Mouse (Mus musculus): ENCODE data around the gene Dnaic1. TPM values are rescaled to one million over a fixed set of nuclear protein-coding genes. Genes with fewer than 3 reads are reported as not detected.

Dnaic1 gene
- polyA plus RNA-seq, 1 experiment from 2014 or later, result 0.47 TPM

- no peaks in the 10 kb centered on the region for H3K4me1 ChIP-seq
- no peak overlapping the region for H3K9ac ChIP-seq
- no peak overlapping the region for H3K27ac ChIP-seq
- H3K27me3 ChIP-seq, result peaks cover 37% of the 10 kb centered on the region
- WGBS, result 31% methylated on average over 6 of the region's 6 CpGs
- H3K4me2 ChIP-seq (replicated peaks), result no peak overlapping the region
- ATAC-seq (ENCODE audit: low FRiP score, low read depth), result no peak
- no peaks in the 10 kb centered on the region for H3K36me3 ChIP-seq
- no peak overlapping the region for H3K4me3 ChIP-seq
- no peaks in the 10 kb centered on the region for H3K9me3 ChIP-seq
These were observed 6.3 kb downstream of the Dnaic1 start for GRCm38 (mm10) chr4:41575914-41576313.

DNA sequence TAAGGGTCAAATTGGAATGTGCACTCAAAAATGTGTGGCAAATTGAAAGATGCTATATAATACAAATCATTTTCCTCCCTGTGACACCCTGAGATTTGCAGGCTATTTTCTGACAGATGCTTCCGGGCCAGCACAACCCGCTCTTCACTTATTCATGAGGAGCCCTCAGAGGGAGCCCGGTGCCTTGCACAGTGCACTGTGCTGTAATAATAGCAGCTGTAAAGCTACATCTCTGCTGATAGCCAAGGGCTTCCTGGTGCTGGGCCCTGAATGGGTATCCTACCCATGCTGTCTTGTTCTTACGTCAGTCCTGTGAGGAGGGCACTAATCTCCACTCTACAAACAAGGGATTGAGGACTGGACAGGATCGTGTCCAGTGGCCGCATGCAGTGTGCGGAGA is 13.8 kb downstream of the Dnaic1 start:
- Histone ChIP-seq H3K27ac (no peak overlapping the region), H3K4me1 (no peaks in the 10 kb centered on the region), H3K9ac (no peak overlapping the region), H3K4me3 (no peak overlapping the region), H3K36me3 (no peaks in the 10 kb centered on the region), H3K27me3 (peaks cover 15% of the 10 kb centered on the region), H3K4me2 (replicated peaks) (no peak overlapping the region), H3K9me3 (no peaks in the 10 kb centered on the region)
- 88% methylated on average over 7 of the region's 7 CpGs for WGBS
- no peak for ATAC-seq (ENCODE audit: low FRiP score, low read depth)

DNA sequence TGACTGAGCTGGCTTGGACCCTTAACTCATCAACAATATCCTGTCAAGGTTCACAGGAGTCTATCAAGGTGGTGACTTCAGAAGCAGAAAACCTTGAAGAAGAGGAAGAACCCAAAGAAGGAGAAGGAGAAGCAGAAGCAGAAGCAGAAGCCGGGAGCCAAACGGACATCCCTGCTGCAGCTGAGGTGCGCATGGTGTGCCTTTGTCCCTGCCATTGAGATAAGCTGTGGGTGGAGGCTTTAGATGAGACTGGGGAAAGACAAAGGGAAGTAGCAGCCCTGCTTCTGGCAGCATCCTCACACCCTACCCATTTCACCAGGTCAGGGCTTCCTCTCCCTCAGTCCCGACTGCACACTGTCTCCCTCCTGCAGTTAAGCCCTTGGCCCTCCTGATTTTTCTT is 33.2 kb downstream of the Dnaic1 start:
- no peaks in the 10 kb centered on the region for H3K36me3 ChIP-seq
- WGBS, result 78% methylated on average over 4 of the region's 4 CpGs
- ATAC-seq (ENCODE audit: low FRiP score, low read depth), result no peak

DNA sequence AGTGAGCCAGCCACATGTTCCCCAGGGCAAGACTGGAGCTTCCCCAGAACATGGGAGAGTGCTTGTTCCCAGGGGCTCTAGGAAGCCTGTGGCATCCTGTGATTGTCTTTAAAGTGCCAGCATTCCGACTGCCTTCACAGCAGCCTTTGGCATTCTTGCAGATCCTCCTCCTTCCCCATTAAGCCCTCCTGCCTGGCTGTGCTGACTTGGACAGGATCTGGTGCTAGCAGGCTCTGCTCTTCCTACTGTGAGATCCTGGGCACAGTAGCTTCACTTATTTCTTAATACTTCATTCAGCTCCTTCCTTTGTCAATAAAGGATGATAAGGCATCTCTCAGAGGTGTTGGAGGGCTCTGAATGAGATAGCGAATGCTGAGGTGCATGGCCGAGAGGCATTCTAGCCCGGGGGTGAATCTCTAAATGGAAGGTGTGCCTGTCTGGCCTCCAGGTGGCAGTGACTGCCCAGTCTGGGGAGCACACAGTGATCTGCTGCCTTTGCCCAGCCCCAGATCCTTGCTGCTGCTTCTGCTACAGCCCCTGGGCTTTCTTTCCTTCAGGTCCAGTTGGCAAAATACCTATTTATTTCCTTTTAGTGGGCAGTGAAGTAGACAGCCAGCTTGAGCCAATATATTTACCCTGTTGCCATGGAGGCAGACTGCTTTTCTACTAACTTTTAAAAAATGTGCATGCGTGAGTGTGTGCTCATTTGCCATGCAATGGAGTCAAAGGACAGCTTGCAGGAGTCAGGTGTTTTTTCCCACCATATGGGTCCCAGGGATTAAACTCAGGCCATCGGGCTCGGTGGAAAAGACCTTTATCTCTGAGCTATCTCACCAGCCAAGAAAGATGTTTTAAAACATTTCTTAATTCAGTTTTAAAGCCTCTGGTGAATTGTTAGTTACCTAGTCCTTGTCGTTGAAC is 35.2 kb downstream of the Dnaic1 start:
- ATAC-seq (ENCODE audit: low FRiP score, low read depth), result no peak
- H3K36me3 ChIP-seq, result no peaks in the 10 kb centered on the region
- WGBS, result 50% methylated on average over 8 of the region's 8 CpGs

More for the DNA sequence above, 33.2 kb downstream of the Dnaic1 start:
- H3K27me3 ChIP-seq, result peaks cover 53% of the 10 kb centered on the region
- H3K4me3 ChIP-seq, result no peak overlapping the region
- H3K9ac ChIP-seq, result no peak overlapping the region
- no peak overlapping the region for H3K4me2 ChIP-seq (replicated peaks)
- H3K27ac ChIP-seq, result no peak overlapping the region
- no peaks in the 10 kb centered on the region for H3K4me1 ChIP-seq
- H3K9me3 ChIP-seq, result no peaks in the 10 kb centered on the region

GRCm38 (mm10) chr4:41606784-41607183 is 37.2 kb downstream of the Dnaic1 start:
- H3K4me3 ChIP-seq, result no peak overlapping the region
- no peak overlapping the region for H3K9ac ChIP-seq
- 36% methylated on average over 4 of the region's 4 CpGs for WGBS
- H3K27ac ChIP-seq, result no peak overlapping the region
- no peak for ATAC-seq (ENCODE audit: low FRiP score, low read depth)
- H3K4me1 ChIP-seq, result no peaks in the 10 kb centered on the region
- peaks cover 69% of the 10 kb centered on the region for H3K27me3 ChIP-seq
- no peaks in the 10 kb centered on the region for H3K9me3 ChIP-seq
- H3K4me2 ChIP-seq (replicated peaks), result no peak overlapping the region
- no peaks in the 10 kb centered on the region for H3K36me3 ChIP-seq

More for the DNA sequence above, 35.2 kb downstream of the Dnaic1 start:
- H3K4me3 ChIP-seq, result no peak overlapping the region
- no peaks in the 10 kb centered on the region for H3K9me3 ChIP-seq
- H3K27ac ChIP-seq, result no peak overlapping the region
- peaks cover 60% of the 10 kb centered on the region for H3K27me3 ChIP-seq
- no peak overlapping the region for H3K9ac ChIP-seq
- H3K4me1 ChIP-seq, result no peaks in the 10 kb centered on the region
- H3K4me2 ChIP-seq (replicated peaks), result no peak overlapping the region

DNA sequence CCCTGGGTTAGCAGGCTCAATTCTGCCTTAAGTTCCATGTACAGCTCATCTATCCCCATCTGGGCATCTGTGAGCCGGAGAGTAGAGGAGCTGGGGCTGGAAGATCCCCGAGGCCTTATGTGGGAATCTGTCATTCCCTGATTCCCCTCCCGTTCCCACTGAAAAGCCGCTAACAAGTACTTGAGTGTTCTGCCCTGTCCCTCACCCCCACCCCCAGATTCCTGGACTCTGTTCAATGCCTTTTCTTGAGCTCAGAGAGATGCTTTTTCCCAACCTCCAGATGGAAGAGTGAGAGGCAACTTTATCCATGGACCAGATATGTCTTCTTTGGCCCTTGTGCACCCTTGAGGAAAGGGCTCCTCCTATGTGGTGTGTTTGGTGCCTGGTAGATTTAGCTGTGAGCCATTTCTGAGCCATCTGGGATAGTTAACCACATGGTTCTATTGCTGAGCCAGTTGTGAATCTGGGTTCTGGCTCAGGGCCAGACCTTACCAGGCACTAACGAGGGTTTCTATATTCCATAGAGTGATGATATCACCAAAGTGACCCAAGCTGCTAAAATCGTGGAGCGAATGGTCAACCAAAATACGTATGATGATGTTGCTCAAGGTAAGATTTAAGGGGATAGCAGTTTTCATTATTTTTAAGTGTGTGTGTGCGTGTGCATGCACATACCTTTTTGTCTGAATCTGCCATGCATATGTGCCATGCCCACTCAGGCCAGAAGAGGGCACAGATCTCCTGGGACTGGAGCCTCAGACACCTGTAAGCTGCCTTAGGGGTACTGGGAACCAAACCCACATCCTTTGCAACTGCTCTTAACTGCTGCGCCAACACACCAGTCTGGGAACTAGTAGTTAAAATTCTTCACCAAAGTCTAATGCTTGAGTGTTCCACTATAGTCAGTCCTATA is 40.4 kb downstream of the Dnaic1 start:
- Histone ChIP-seq H3K4me1 (no peaks in the 10 kb centered on the region), H3K27ac (no peak overlapping the region), H3K36me3 (no peaks in the 10 kb centered on the region), H3K9ac (no peak overlapping the region), H3K4me3 (no peak overlapping the region), H3K27me3 (peaks cover 61% of the 10 kb centered on the region), H3K4me2 (replicated peaks) (no peak overlapping the region), H3K9me3 (no peaks in the 10 kb centered on the region)
- 77% methylated on average over 10 of the region's 10 CpGs for WGBS
- ATAC-seq (ENCODE audit: low FRiP score, low read depth), result no peak

- H3K4me2 ChIP-seq (replicated peaks), result no peak overlapping the region
- H3K4me1 ChIP-seq, result no peaks in the 10 kb centered on the region
- no peak for ATAC-seq (ENCODE audit: low FRiP score, low read depth)
- WGBS, result 41% methylated on average over 6 of the region's 6 CpGs
- H3K9me3 ChIP-seq, result no peaks in the 10 kb centered on the region
- no peak overlapping the region for H3K27ac ChIP-seq
- H3K9ac ChIP-seq, result no peak overlapping the region
- no peaks in the 10 kb centered on the region for H3K36me3 ChIP-seq
- no peak overlapping the region for H3K4me3 ChIP-seq
- peaks cover 66% of the 10 kb centered on the region for H3K27me3 ChIP-seq
These were observed 41.0 kb downstream of the Dnaic1 start for GRCm38 (mm10) chr4:41610594-41610980.

GRCm38 (mm10) chr4:41612166-41612565 is 42.6 kb downstream of the Dnaic1 start:
- H3K36me3 ChIP-seq, result no peaks in the 10 kb centered on the region
- H3K4me1 ChIP-seq, result no peaks in the 10 kb centered on the region
- no peak overlapping the region for H3K9ac ChIP-seq
- H3K27me3 ChIP-seq, result peaks cover 82% of the 10 kb centered on the region
- no peak overlapping the region for H3K4me3 ChIP-seq
- H3K9me3 ChIP-seq, result no peaks in the 10 kb centered on the region
- 47% methylated on average over 8 of the region's 8 CpGs for WGBS
- H3K4me2 ChIP-seq (replicated peaks), result no peak overlapping the region
- H3K27ac ChIP-seq, result no peak overlapping the region
- no peak for ATAC-seq (ENCODE audit: low FRiP score, low read depth)

GRCm38 (mm10) chr4:41614156-41614555 is 44.6 kb downstream of the Dnaic1 start:
- H3K27me3 ChIP-seq, result peaks cover 86% of the 10 kb centered on the region
- no peak overlapping the region for H3K27ac ChIP-seq
- no peak overlapping the region for H3K9ac ChIP-seq
- no peak overlapping the region for H3K4me2 ChIP-seq (replicated peaks)
- H3K4me3 ChIP-seq, result no peak overlapping the region
- no peaks in the 10 kb centered on the region for H3K9me3 ChIP-seq
- peaks cover 4% of the 10 kb centered on the region; the same call in 1 of the 2 replicates for H3K4me1 ChIP-seq
- no peak for ATAC-seq (ENCODE audit: low FRiP score, low read depth)
- 8% methylated on average over 7 of the region's 7 CpGs for WGBS
- H3K36me3 ChIP-seq, result no peaks in the 10 kb centered on the region

GRCm38 (mm10) chr4:41615661-41616599 is 46.4 kb downstream of the Dnaic1 start:
- Histone ChIP-seq H3K4me1 (peaks cover 4% of the 10 kb centered on the region; the same call in 1 of the 2 replicates), H3K4me3 (no peak overlapping the region), H3K9me3 (no peaks in the 10 kb centered on the region), H3K27ac (no peak overlapping the region), H3K4me2 (replicated peaks) (no peak overlapping the region), H3K9ac (no peak overlapping the region), H3K36me3 (no peaks in the 10 kb centered on the region), H3K27me3 (peaks cover 87% of the 10 kb centered on the region)
- ATAC-seq (ENCODE audit: low FRiP score, low read depth), result peak; percentile 55; the same call in 1 of the 2 replicates
- 59% methylated on average over 9 of the region's 9 CpGs for WGBS

- WGBS, result 37% methylated on average over 12 of the region's 12 CpGs
- Histone ChIP-seq H3K4me2 (replicated peaks) (no peak overlapping the region), H3K27ac (no peak overlapping the region), H3K4me3 (no peak overlapping the region), H3K9ac (no peak overlapping the region), H3K27me3 (peaks cover 89% of the 10 kb centered on the region), H3K9me3 (no peaks in the 10 kb centered on the region), H3K4me1 (peaks cover 4% of the 10 kb centered on the region; the same call in 1 of the 2 replicates), H3K36me3 (no peaks in the 10 kb centered on the region)
- no peak for ATAC-seq (ENCODE audit: low FRiP score, low read depth)
These were observed 49.6 kb downstream of the Dnaic1 start for GRCm38 (mm10) chr4:41618916-41619746.

Data from limb, embryonic 13.5 days (tissue).